Mouse (Mus musculus): Measurements from ENCODE around the gene Gm20715. TPM values are rescaled to one million over a fixed set of nuclear protein-coding genes. Genes with fewer than 3 reads are reported as not detected.
"Not testable (repeated sequence)": the region's sequence is repeated elsewhere in the genome, so short reads cannot be mapped to it uniquely, and the experiment has no call there.

The Gm20715 gene
- polyA plus RNA-seq, 1 experiment from 2014 or later = not detected

- WGBS = 46% methylated on average over 3 of the region's 3 CpGs
- Histone ChIP-seq H3K4me3 (ENCODE audit: low read length) (no peak overlapping the region), H3K9ac (ENCODE audit: low read depth, low read length) (no peak overlapping the region), H3K27ac (ENCODE audit: low read length) (no peak overlapping the region), H3K27me3 (replicated peaks; ENCODE audit: control insufficient read depth, insufficient read depth, low read length) (no peaks in the 10 kb centered on the region), H3K36me3 (ENCODE audit: control insufficient read depth, insufficient read depth, low read length) (no peaks in the 10 kb centered on the region), H3K4me2 (ENCODE audit: low read depth, low read length) (no peak overlapping the region), H3K4me1 (ENCODE audit: control insufficient read depth, insufficient read depth, low read length) (no peaks in the 10 kb centered on the region), H3K9me3 (ENCODE audit: control insufficient read depth, low read length) (no peaks in the 10 kb centered on the region)
- no peak for ATAC-seq
Observed at GRCm38 (mm10) chr7:6456399-6456798, 46.3 kb downstream of the Gm20715 start.

- H3K9me3 ChIP-seq (ENCODE audit: control insufficient read depth, low read length) = no peaks in the 10 kb centered on the region
- no peak within 1 kb of the TSS for H3K4me3 ChIP-seq (ENCODE audit: low read length)
- H3K27ac ChIP-seq (ENCODE audit: low read length) = no peak within 1 kb of the TSS
- H3K27me3 ChIP-seq (replicated peaks; ENCODE audit: control insufficient read depth, insufficient read depth, low read length) = no peaks in the 10 kb centered on the region
- H3K4me1 ChIP-seq (ENCODE audit: control insufficient read depth, insufficient read depth, low read length) = no peaks in the 10 kb centered on the region
- no peak within 1 kb of the TSS for H3K4me2 ChIP-seq (ENCODE audit: low read depth, low read length)
- H3K9ac ChIP-seq (ENCODE audit: low read depth, low read length) = no peak within 1 kb of the TSS
- no peaks in the 10 kb centered on the region for H3K36me3 ChIP-seq (ENCODE audit: control insufficient read depth, insufficient read depth, low read length)
- no peak for ATAC-seq
Observed at GRCm38 (mm10) chr7:6466951-6467350, 56.9 kb downstream of the Gm20715 start, which contains the start of gene Olfr1346. Gene Olfr1346 (plus strand): TSS chr7:6467101.

- H3K9me3 ChIP-seq (ENCODE audit: control insufficient read depth, low read length); ATAC-seq; H3K27me3 ChIP-seq (replicated peaks; ENCODE audit: control insufficient read depth, insufficient read depth, low read length); H3K4me1 ChIP-seq (ENCODE audit: control insufficient read depth, insufficient read depth, low read length); H3K4me3 ChIP-seq (ENCODE audit: low read length); H3K9ac ChIP-seq (ENCODE audit: low read depth, low read length); H3K36me3 ChIP-seq (ENCODE audit: control insufficient read depth, insufficient read depth, low read length); H3K27ac ChIP-seq (ENCODE audit: low read length); H3K4me2 ChIP-seq (ENCODE audit: low read depth, low read length): not testable (repeated sequence)
- WGBS = 61% methylated on average over 2 of the region's 2 CpGs
Observed at GRCm38 (mm10) chr7:6477633-6478032, 67.6 kb downstream of the Gm20715 start.

- Histone ChIP-seq H3K9me3 (ENCODE audit: control insufficient read depth, low read length) (no peaks in the 10 kb centered on the region), H3K27me3 (replicated peaks; ENCODE audit: control insufficient read depth, insufficient read depth, low read length) (no peaks in the 10 kb centered on the region), H3K27ac (ENCODE audit: low read length) (no peak within 1 kb of the TSS), H3K4me2 (ENCODE audit: low read depth, low read length) (no peak within 1 kb of the TSS), H3K4me3 (ENCODE audit: low read length) (no peak within 1 kb of the TSS), H3K4me1 (ENCODE audit: control insufficient read depth, insufficient read depth, low read length) (no peaks in the 10 kb centered on the region), H3K9ac (ENCODE audit: low read depth, low read length) (no peak within 1 kb of the TSS), H3K36me3 (ENCODE audit: control insufficient read depth, insufficient read depth, low read length) (no peaks in the 10 kb centered on the region)
- 17% methylated on average over 2 of the region's 2 CpGs for WGBS
- ATAC-seq = no peak
Observed at GRCm38 (mm10) chr7:6486841-6487240, 76.8 kb downstream of the Gm20715 start, which contains the start of gene Olfr5. Gene Olfr5 (minus strand): TSS chr7:6486941.

Other genes with a start within 250 kb of the Gm20715 start
- gene Zfp444, start 238.1 kb upstream of the Gm20715 start, polyA plus RNA-seq (2015; fragmentation: Nextera tagmentation; extraction: Ambion mirVana) = 34.6 and 35.3 TPM in 2 replicates
- not detected in 2 replicates for gene Galp, start 213.2 kb upstream of the Gm20715 start, polyA plus RNA-seq (2015; fragmentation: Nextera tagmentation; extraction: Ambion mirVana)
- not detected in 2 replicates for gene Zscan5b, start 188.0 kb upstream of the Gm20715 start, polyA plus RNA-seq (2015; fragmentation: Nextera tagmentation; extraction: Ambion mirVana)
- not detected in 2 replicates for gene Epp13, start 157.6 kb upstream of the Gm20715 start, polyA plus RNA-seq (2015; fragmentation: Nextera tagmentation; extraction: Ambion mirVana)
- gene Zfp667, start 123.7 kb upstream of the Gm20715 start, polyA plus RNA-seq (2015; fragmentation: Nextera tagmentation; extraction: Ambion mirVana) = 5.1 and 5.4 TPM in 2 replicates
- gene Zfp583, start 79.0 kb upstream of the Gm20715 start, polyA plus RNA-seq (2015; fragmentation: Nextera tagmentation; extraction: Ambion mirVana) = 2.8 and 2.9 TPM in 2 replicates
- 0.95 and 1.3 TPM in 2 replicates for gene Gm3854, start 66.5 kb upstream of the Gm20715 start, polyA plus RNA-seq (2015; fragmentation: Nextera tagmentation; extraction: Ambion mirVana)
- gene Zfp78, start 47.0 kb upstream of the Gm20715 start, polyA plus RNA-seq (2015; fragmentation: Nextera tagmentation; extraction: Ambion mirVana) = 1.6 and 2.1 TPM in 2 replicates
- gene Zfp28, start 27.0 kb upstream of the Gm20715 start, polyA plus RNA-seq (2015; fragmentation: Nextera tagmentation; extraction: Ambion mirVana) = 6.1 and 7.6 TPM in 2 replicates
- 0.11 and 0.39 TPM in 2 replicates for gene Smim17, start 11.6 kb upstream of the Gm20715 start, polyA plus RNA-seq (2015; fragmentation: Nextera tagmentation; extraction: Ambion mirVana)
- not detected in 2 replicates for gene Olfr1344, start 28.4 kb downstream of the Gm20715 start, polyA plus RNA-seq (2015; fragmentation: Nextera tagmentation; extraction: Ambion mirVana)
- not detected in 2 replicates for gene Olfr1336, start 45.9 kb downstream of the Gm20715 start, polyA plus RNA-seq (2015; fragmentation: Nextera tagmentation; extraction: Ambion mirVana)
- gene Olfr1346, start 56.8 kb downstream of the Gm20715 start, polyA plus RNA-seq (2015; fragmentation: Nextera tagmentation; extraction: Ambion mirVana) = not detected in 2 replicates
- not detected in 2 replicates for gene Olfr5, start 76.7 kb downstream of the Gm20715 start, polyA plus RNA-seq (2015; fragmentation: Nextera tagmentation; extraction: Ambion mirVana)
- gene Olfr1347, start 89.5 kb downstream of the Gm20715 start, polyA plus RNA-seq (2015; fragmentation: Nextera tagmentation; extraction: Ambion mirVana) = not detected in 2 replicates
- not detected in 2 replicates for gene Olfr1348, start 98.5 kb downstream of the Gm20715 start, polyA plus RNA-seq (2015; fragmentation: Nextera tagmentation; extraction: Ambion mirVana)
- not detected in 2 replicates for gene Olfr1349, start 112.7 kb downstream of the Gm20715 start, polyA plus RNA-seq (2015; fragmentation: Nextera tagmentation; extraction: Ambion mirVana)
- not detected in 2 replicates for gene Olfr1350, start 154.6 kb downstream of the Gm20715 start, polyA plus RNA-seq (2015; fragmentation: Nextera tagmentation; extraction: Ambion mirVana)

Measured in intestine, embryonic 16.5 days (tissue).